Mouse (Mus musculus): ENCODE measurements at regions not wholly inside any gene's neighbourhood (a gene's known extent, or its start where the extent isn't known, plus 50 kb on each side); places are given as distances from the start of the nearest gene placed in this dataset.

GRCm38 (mm10) chr1:169408120-169408519 lies 123.1 kb downstream of the Nuf2 start:
- TF ChIP-seq CTCF (IDR thresholded peaks at IDR 0.05) (no peak), EP300 (IDR thresholded peaks at IDR 0.05) (no peak)
